Mouse (Mus musculus) hindbrain, embryonic 10.5 days (tissue): Measurements from ENCODE around the gene Ttc34. TPM values are rescaled to one million over a fixed set of nuclear protein-coding genes. Genes with fewer than 3 reads are reported as not detected.
A peak's percentile ranks its signal among the peaks of the same experiment; 100 is the strongest.

Source experiments
- DNase-seq: peaks from one replicate; pipeline ENCODE4 v3.0.0-alpha.2; 2017; ENCODE audit warnings: low spot score
- H3K27ac ChIP-seq: fragments of 300-500 bp; sonication (generic); 2 replicates; pipeline ENCODE4 v1.5.1; 2016; ENCODE audit warnings: mild to moderate bottlenecking, moderate library complexity
- H3K27me3 ChIP-seq: fragments of 300-500 bp; sonication (generic); 2 replicates; pipeline ENCODE4 v1.6.1; 2016; ENCODE audit warnings: mild to moderate bottlenecking; ENCODE audit not compliant: poor library complexity, insufficient read depth, severe bottlenecking
- H3K36me3 ChIP-seq: fragments of 300-500 bp; sonication (generic); 2 replicates; pipeline ENCODE4 v1.6.1; 2016; ENCODE audit warnings: mild to moderate bottlenecking, moderate library complexity
- H3K4me1 ChIP-seq: fragments of 300-500 bp; sonication (generic); replicated peaks from 2 replicates; pipeline ENCODE4 v1.6.1; 2016; ENCODE audit warnings: mild to moderate bottlenecking
- H3K4me3 ChIP-seq: fragments of 300-500 bp; sonication (generic); 2 replicates; pipeline ENCODE4 v1.5.1; 2016; ENCODE audit warnings: mild to moderate bottlenecking, moderate library complexity
- H3K9me3 ChIP-seq: fragments of 300-500 bp; sonication (generic); 2 replicates; pipeline ENCODE4 v1.6.1; 2016; ENCODE audit warnings: mild to moderate bottlenecking, moderate library complexity
- WGBS: fragments of 180-500 bp; shearing (Covaris S2); methylation state at CpG from one replicate; pipeline ENCODE4 v1.1.7; 2016; 5-methylcytosine and 5-hydroxymethylcytosine counted together
- polyA plus RNA-seq: library from polyadenylated mRNA; unstranded; fragments of >200 nt; fragmentation: Nextera tagmentation; extraction: Ambion mirVana; gene quantifications from 2 replicates; pipeline ENCODE4 v1.2.1, GENCODE M21; 2016

Ttc34 gene
- polyA plus RNA-seq, 1 experiment from 2014 or later = 0.65 TPM

GRCm38 (mm10) chr4:154836183-154836915 is 910 bp upstream of the Ttc34 start:
- Histone ChIP-seq H3K9me3 (no peaks in the 10 kb centered on the region), H3K4me1 (peaks cover 18% of the 10 kb centered on the region), H3K27ac (no peak overlapping the region), H3K27me3 (peaks cover 14% of the 10 kb centered on the region), H3K4me3 (no peak overlapping the region), H3K36me3 (no peaks in the 10 kb centered on the region)
- 78% methylated on average over 7 of the region's 7 CpGs for WGBS
- DNase-seq = no peak

- no peaks in the 10 kb centered on the region for H3K9me3 ChIP-seq
- no peaks in the 10 kb centered on the region for H3K36me3 ChIP-seq
- peaks cover 18% of the 10 kb centered on the region for H3K4me1 ChIP-seq
- WGBS = 88% methylated on average over 13 of the region's 13 CpGs
- no peak for DNase-seq
- no peak overlapping the region for H3K27ac ChIP-seq
- H3K27me3 ChIP-seq = peaks cover 14% of the 10 kb centered on the region
- no peak overlapping the region for H3K4me3 ChIP-seq
These were observed 1.5 kb downstream of the Ttc34 start for GRCm38 (mm10) chr4:154838741-154839140.

- Histone ChIP-seq H3K4me1 (peaks cover 18% of the 10 kb centered on the region), H3K4me3 (no peak overlapping the region), H3K27me3 (peaks cover 14% of the 10 kb centered on the region), H3K36me3 (no peaks in the 10 kb centered on the region), H3K9me3 (no peaks in the 10 kb centered on the region), H3K27ac (peak overlapping the region; percentile 1; the same call in 1 of the 2 replicates)
- WGBS = 53% methylated on average over 11 of the region's 11 CpGs
- DNase-seq = no peak
These were observed 2.1 kb downstream of the Ttc34 start for GRCm38 (mm10) chr4:154839406-154839805.

- peaks cover 39% of the 10 kb centered on the region for H3K27me3 ChIP-seq
- peaks cover 16% of the 10 kb centered on the region for H3K4me1 ChIP-seq
- H3K27ac ChIP-seq = no peak overlapping the region
- no peak overlapping the region for H3K4me3 ChIP-seq
- no peak for DNase-seq
- no peaks in the 10 kb centered on the region for H3K9me3 ChIP-seq
- H3K36me3 ChIP-seq = no peaks in the 10 kb centered on the region
- WGBS = 100% methylated on average over 1 of the region's 1 CpGs
These were observed 15.4 kb downstream of the Ttc34 start for GRCm38 (mm10) chr4:154852696-154853095.

- H3K9me3 ChIP-seq = no peaks in the 10 kb centered on the region
- WGBS = 85% methylated on average over 4 of the region's 4 CpGs
- H3K4me1 ChIP-seq = peaks cover 16% of the 10 kb centered on the region
- DNase-seq = no peak
- H3K36me3 ChIP-seq = no peaks in the 10 kb centered on the region
- H3K4me3 ChIP-seq = no peak overlapping the region
- H3K27ac ChIP-seq = no peak overlapping the region
- peaks cover 51% of the 10 kb centered on the region for H3K27me3 ChIP-seq
These were observed 16.6 kb downstream of the Ttc34 start for GRCm38 (mm10) chr4:154853881-154854280.

GRCm38 (mm10) chr4:154854676-154855345 is 17.6 kb downstream of the Ttc34 start:
- peaks cover 60% of the 10 kb centered on the region for H3K27me3 ChIP-seq
- H3K36me3 ChIP-seq = no peaks in the 10 kb centered on the region
- H3K27ac ChIP-seq = no peak overlapping the region
- peak overlapping the region; percentile 69; the same call in 1 of the 2 replicates for H3K4me3 ChIP-seq
- DNase-seq = no peak
- 65% methylated on average over 12 of the region's 12 CpGs for WGBS
- peaks cover 16% of the 10 kb centered on the region for H3K4me1 ChIP-seq
- no peaks in the 10 kb centered on the region for H3K9me3 ChIP-seq

- Histone ChIP-seq H3K27me3 (peaks cover 70% of the 10 kb centered on the region), H3K27ac (peak overlapping the region; percentile 87), H3K36me3 (no peaks in the 10 kb centered on the region), H3K4me1 (peaks cover 16% of the 10 kb centered on the region), H3K4me3 (peak overlapping the region; percentile 69), H3K9me3 (no peaks in the 10 kb centered on the region)
- under 1% methylated on average over 110 of the region's 110 CpGs for whole genome bisulfite sequencing
- peak; percentile 92 for DNase-seq
These were observed 18.6 kb downstream of the Ttc34 start for GRCm38 (mm10) chr4:154855721-154856479.

- H3K4me1 ChIP-seq = peaks cover 16% of the 10 kb centered on the region
- 20% methylated on average over 9 of the region's 9 CpGs for WGBS
- no peaks in the 10 kb centered on the region for H3K36me3 ChIP-seq
- H3K4me3 ChIP-seq = peak overlapping the region; percentile 69
- peak overlapping the region; percentile 87 for H3K27ac ChIP-seq
- H3K27me3 ChIP-seq = peaks cover 74% of the 10 kb centered on the region
- H3K9me3 ChIP-seq = no peaks in the 10 kb centered on the region
- no peak for DNase-seq
These were observed 19.2 kb downstream of the Ttc34 start for GRCm38 (mm10) chr4:154856480-154856837.

GRCm38 (mm10) chr4:154856882-154857281 is 19.6 kb downstream of the Ttc34 start:
- DNase-seq = no peak
- peak overlapping the region; percentile 69; the same call in 1 of the 2 replicates for H3K4me3 ChIP-seq
- no peaks in the 10 kb centered on the region for H3K9me3 ChIP-seq
- H3K27ac ChIP-seq = peak overlapping the region; percentile 87; the same call in 1 of the 2 replicates
- WGBS = 86% methylated on average over 7 of the region's 7 CpGs
- peaks cover 16% of the 10 kb centered on the region for H3K4me1 ChIP-seq
- peaks cover 78% of the 10 kb centered on the region for H3K27me3 ChIP-seq
- no peaks in the 10 kb centered on the region for H3K36me3 ChIP-seq

- Histone ChIP-seq H3K27ac (no peak overlapping the region), H3K4me1 (peaks cover 16% of the 10 kb centered on the region), H3K4me3 (no peak overlapping the region), H3K9me3 (no peaks in the 10 kb centered on the region), H3K36me3 (no peaks in the 10 kb centered on the region), H3K27me3 (peaks cover 81% of the 10 kb centered on the region)
- DNase-seq = no peak
- 80% methylated on average over 10 of the region's 10 CpGs for WGBS
These were observed 20.3 kb downstream of the Ttc34 start for GRCm38 (mm10) chr4:154857366-154858240.

GRCm38 (mm10) chr4:154858601-154859000 is 21.3 kb downstream of the Ttc34 start:
- no peak overlapping the region for H3K4me3 ChIP-seq
- 84% methylated on average over 3 of the region's 3 CpGs for WGBS
- H3K9me3 ChIP-seq = no peaks in the 10 kb centered on the region
- no peak overlapping the region for H3K27ac ChIP-seq
- DNase-seq = no peak
- no peaks in the 10 kb centered on the region for H3K36me3 ChIP-seq
- peaks cover 79% of the 10 kb centered on the region for H3K27me3 ChIP-seq
- peaks cover 18% of the 10 kb centered on the region for H3K4me1 ChIP-seq

GRCm38 (mm10) chr4:154861967-154862366 is 24.7 kb downstream of the Ttc34 start:
- 74% methylated on average over 5 of the region's 5 CpGs for WGBS
- Histone ChIP-seq H3K36me3 (no peaks in the 10 kb centered on the region), H3K4me1 (peaks cover 25% of the 10 kb centered on the region), H3K27me3 (peaks cover 47% of the 10 kb centered on the region), H3K4me3 (no peak overlapping the region), H3K27ac (no peak overlapping the region), H3K9me3 (no peaks in the 10 kb centered on the region)
- DNase-seq = no peak
